Mouse (Mus musculus) neural tube, embryonic 14.5 days (tissue): ENCODE measurements at regions not wholly inside any gene's neighbourhood (a gene's known extent, or its start where the extent isn't known, plus 50 kb on each side); places are given as distances from the start of the nearest gene placed in this dataset.

Source experiments
- ATAC-seq: fragments of 200-750 bp; cut with Nextera tagmentation; 2 replicates; pipeline ENCODE4 v1.8.0; 2017; ENCODE audit warnings: low read depth, mild to moderate bottlenecking, moderate TSS enrichment, moderate library complexity
- H3K27ac ChIP-seq: fragments of 300-500 bp; sonication (generic); 2 replicates; pipeline ENCODE4 v1.5.1; 2014; ENCODE audit warnings: low read depth, mild to moderate bottlenecking, control low read depth, low read length, moderate library complexity, mixed read lengths
- H3K27me3 ChIP-seq: fragments of 300-500 bp; sonication (generic); 2 replicates; pipeline ENCODE4 v1.6.1; 2014; ENCODE audit warnings: low read length; ENCODE audit not compliant: control insufficient read depth, insufficient read depth
- H3K36me3 ChIP-seq: fragments of 300-500 bp; sonication (generic); 2 replicates; pipeline ENCODE4 v1.6.1; 2014; ENCODE audit warnings: low read length, mixed read lengths; ENCODE audit not compliant: control insufficient read depth, insufficient read depth
- H3K4me1 ChIP-seq: fragments of 300-500 bp; sonication (generic); 2 replicates; pipeline ENCODE4 v1.6.1; 2014; ENCODE audit warnings: low read length; ENCODE audit not compliant: control insufficient read depth, insufficient read depth
- H3K4me2 ChIP-seq: fragments of 300-500 bp; sonication (generic); 2 replicates; pipeline ENCODE4 v1.6.1; 2014; ENCODE audit warnings: mild to moderate bottlenecking, low read depth, low read length, control low read depth
- H3K4me3 ChIP-seq: fragments of 300-500 bp; sonication (generic); 2 replicates; pipeline ENCODE4 v1.5.1; 2014; ENCODE audit warnings: low read depth, low read length, control low read depth, mixed read lengths
- H3K9ac ChIP-seq: fragments of 300-500 bp; sonication (generic); replicated peaks from 2 replicates; pipeline ENCODE4 v1.6.1; 2014; ENCODE audit warnings: low read depth, mild to moderate bottlenecking, control low read depth, low read length, mixed read lengths
- H3K9me3 ChIP-seq: fragments of 300-500 bp; sonication (generic); 2 replicates; pipeline ENCODE4 v1.6.1; 2016; ENCODE audit warnings: low read length; ENCODE audit not compliant: control insufficient read depth
- WGBS: fragments of 180-500 bp; shearing (Covaris S2); extraction: QIAGEN DNeasy Blood & Tissue Kit; methylation state at CpG from one replicate; pipeline ENCODE4 v1.1.7; 2014; 5-methylcytosine and 5-hydroxymethylcytosine counted together

- 0 out of 2 replicates have a peak, but pooled peaks cover 3% of the 10 kb centered on the region for H3K27me3 ChIP-seq
- ATAC-seq, result no peak
- H3K4me3 ChIP-seq, result no peak overlapping the region
- WGBS, result 23% methylated on average over 8 of the region's 8 CpGs
- no peak overlapping the region for H3K27ac ChIP-seq
- H3K9me3 ChIP-seq, result no peaks in the 10 kb centered on the region
- no peak overlapping the region for H3K4me2 ChIP-seq
- H3K4me1 ChIP-seq, result peaks cover 1% of the 10 kb centered on the region; the same call in 1 of the 2 replicates
- no peak overlapping the region for H3K9ac ChIP-seq
- no peaks in the 10 kb centered on the region for H3K36me3 ChIP-seq
Observed at GRCm38 (mm10) chr8:92070704-92071103, 268.8 kb upstream of the Irx3 start.

- ATAC-seq, result peak; percentile 60; the same call in 1 of the 2 replicates
- no peak overlapping the region for H3K9ac ChIP-seq
- H3K4me2 ChIP-seq, result no peak overlapping the region
- H3K27ac ChIP-seq, result no peak overlapping the region
- WGBS, result 17% methylated on average over 8 of the region's 8 CpGs
- H3K4me3 ChIP-seq, result no peak overlapping the region
- no peaks in the 10 kb centered on the region for H3K9me3 ChIP-seq
- H3K27me3 ChIP-seq, result no peaks in the 10 kb centered on the region
- no peaks in the 10 kb centered on the region for H3K36me3 ChIP-seq
- peaks cover 4% of the 10 kb centered on the region; the same call in 1 of the 2 replicates for H3K4me1 ChIP-seq
Observed at GRCm38 (mm10) chr8:92066435-92066834, 264.6 kb upstream of the Irx3 start.

- Histone ChIP-seq H3K4me1 (peaks cover 4% of the 10 kb centered on the region; the same call in 1 of the 2 replicates), H3K27ac (no peak overlapping the region), H3K9me3 (no peaks in the 10 kb centered on the region), H3K36me3 (no peaks in the 10 kb centered on the region), H3K9ac (no peak overlapping the region), H3K4me3 (no peak overlapping the region), H3K27me3 (no peaks in the 10 kb centered on the region), H3K4me2 (no peak overlapping the region)
- no peak for ATAC-seq
- 5% methylated on average over 9 of the region's 9 CpGs for WGBS
Observed at GRCm38 (mm10) chr8:92065554-92066239, 263.8 kb upstream of the Irx3 start.

GRCm38 (mm10) chr8:92064971-92065370, 263.1 kb upstream of the Irx3 start:
- H3K4me2 ChIP-seq, result no peak overlapping the region
- no peak overlapping the region for H3K27ac ChIP-seq
- no peak overlapping the region for H3K9ac ChIP-seq
- WGBS, result 13% methylated on average over 4 of the region's 4 CpGs
- peaks cover 4% of the 10 kb centered on the region; the same call in 1 of the 2 replicates for H3K4me1 ChIP-seq
- no peaks in the 10 kb centered on the region for H3K36me3 ChIP-seq
- H3K9me3 ChIP-seq, result no peaks in the 10 kb centered on the region
- H3K4me3 ChIP-seq, result no peak overlapping the region
- H3K27me3 ChIP-seq, result no peaks in the 10 kb centered on the region
- no peak for ATAC-seq

GRCm38 (mm10) chr8:92064175-92064821, 262.4 kb upstream of the Irx3 start:
- peaks cover 4% of the 10 kb centered on the region; the same call in 1 of the 2 replicates for H3K4me1 ChIP-seq
- WGBS, result 5% methylated on average over 9 of the region's 9 CpGs
- no peaks in the 10 kb centered on the region for H3K9me3 ChIP-seq
- H3K27ac ChIP-seq, result no peak overlapping the region
- no peaks in the 10 kb centered on the region for H3K36me3 ChIP-seq
- no peak overlapping the region for H3K9ac ChIP-seq
- no peak for ATAC-seq
- H3K4me2 ChIP-seq, result no peak overlapping the region
- H3K4me3 ChIP-seq, result no peak overlapping the region
- H3K27me3 ChIP-seq, result no peaks in the 10 kb centered on the region

- no peaks in the 10 kb centered on the region for H3K36me3 ChIP-seq
- H3K4me3 ChIP-seq, result no peak overlapping the region
- H3K4me2 ChIP-seq, result no peak overlapping the region
- H3K4me1 ChIP-seq, result peaks cover 4% of the 10 kb centered on the region; the same call in 1 of the 2 replicates
- no peaks in the 10 kb centered on the region for H3K9me3 ChIP-seq
- H3K27ac ChIP-seq, result no peak overlapping the region
- WGBS, result 75% methylated on average over 4 of the region's 4 CpGs
- no peak for ATAC-seq
- no peak overlapping the region for H3K9ac ChIP-seq
- H3K27me3 ChIP-seq, result 0 out of 2 replicates have a peak, but pooled peaks cover 2% of the 10 kb centered on the region
Observed at GRCm38 (mm10) chr8:92063333-92063732, 261.5 kb upstream of the Irx3 start.

- Histone ChIP-seq H3K9me3 (no peaks in the 10 kb centered on the region), H3K36me3 (no peaks in the 10 kb centered on the region), H3K4me1 (no peaks in the 10 kb centered on the region), H3K4me3 (no peak overlapping the region), H3K4me2 (no peak overlapping the region), H3K27ac (no peak overlapping the region), H3K27me3 (0 out of 2 replicates have a peak, but pooled peaks cover 2% of the 10 kb centered on the region), H3K9ac (no peak overlapping the region)
- no peak for ATAC-seq
- 26% methylated on average over 5 of the region's 5 CpGs for WGBS
Observed at GRCm38 (mm10) chr8:92059471-92059870, 257.6 kb upstream of the Irx3 start.

- Histone ChIP-seq H3K36me3 (no peaks in the 10 kb centered on the region), H3K4me1 (no peaks in the 10 kb centered on the region), H3K4me2 (no peak overlapping the region), H3K27ac (no peak overlapping the region), H3K4me3 (no peak overlapping the region), H3K27me3 (0 out of 2 replicates have a peak, but pooled peaks cover 2% of the 10 kb centered on the region), H3K9ac (no peak overlapping the region), H3K9me3 (no peaks in the 10 kb centered on the region)
- ATAC-seq, result no peak
- WGBS, result 15% methylated on average over 10 of the region's 10 CpGs
Observed at GRCm38 (mm10) chr8:92058953-92059352, 257.1 kb upstream of the Irx3 start.

- Histone ChIP-seq H3K27ac (no peak overlapping the region), H3K9me3 (no peaks in the 10 kb centered on the region), H3K4me3 (no peak overlapping the region), H3K4me2 (no peak overlapping the region), H3K9ac (no peak overlapping the region), H3K27me3 (0 out of 2 replicates have a peak, but pooled peaks cover 2% of the 10 kb centered on the region), H3K36me3 (no peaks in the 10 kb centered on the region), H3K4me1 (no peaks in the 10 kb centered on the region)
- WGBS, result 54% methylated on average over 8 of the region's 8 CpGs
- no peak for ATAC-seq
Observed at GRCm38 (mm10) chr8:92057857-92058256, 256.0 kb upstream of the Irx3 start.
